Mouse (Mus musculus) cerebellum, postnatal 4 days (tissue): ENCODE results near the gene Galnt7.

ENCODE experiments used
- DNase-seq, 2 experiments: peaks; one replicate each; pipeline ENCODE4 v3.0.0; 2022; ENCODE audit warnings: low spot score in 2 of 2, mixed read lengths in 1 of 2

Gene Galnt7

DNA sequence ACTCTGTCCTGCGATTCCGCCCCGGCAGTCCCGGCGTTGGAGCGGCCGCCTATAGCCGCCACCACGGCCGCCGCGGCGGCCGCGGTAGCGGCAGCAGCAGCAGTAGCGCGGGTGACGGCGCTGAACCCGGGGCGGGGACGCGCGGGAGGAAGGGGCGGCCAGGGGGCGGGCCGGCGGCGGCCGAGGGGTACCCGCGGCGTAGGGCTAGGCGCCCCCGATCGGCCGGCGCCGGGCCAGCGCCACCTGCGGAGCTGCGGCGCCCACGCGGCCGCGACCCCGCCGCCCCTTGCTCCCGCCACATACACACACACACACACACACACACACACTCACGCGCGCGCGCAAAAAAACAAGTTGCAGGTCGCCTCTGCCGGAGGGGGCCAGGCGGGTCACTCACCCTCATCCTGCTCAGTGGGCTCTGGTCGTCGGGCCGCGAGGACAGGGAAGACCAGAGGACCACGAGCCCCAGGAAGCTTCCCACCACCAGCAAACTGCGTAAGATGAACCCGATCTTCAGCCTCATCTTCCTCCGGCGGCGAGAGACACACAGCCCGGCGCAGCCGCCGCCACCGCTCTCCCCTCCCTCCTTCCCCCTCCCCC lies at the start of gene Galnt7:
Gene Galnt7, minus strand, starts transcription at position 577 of the 600 bp plus-strand sequence.
- peak in 1 of 2 experiments; percentile 66 for DNase-seq

DNA sequence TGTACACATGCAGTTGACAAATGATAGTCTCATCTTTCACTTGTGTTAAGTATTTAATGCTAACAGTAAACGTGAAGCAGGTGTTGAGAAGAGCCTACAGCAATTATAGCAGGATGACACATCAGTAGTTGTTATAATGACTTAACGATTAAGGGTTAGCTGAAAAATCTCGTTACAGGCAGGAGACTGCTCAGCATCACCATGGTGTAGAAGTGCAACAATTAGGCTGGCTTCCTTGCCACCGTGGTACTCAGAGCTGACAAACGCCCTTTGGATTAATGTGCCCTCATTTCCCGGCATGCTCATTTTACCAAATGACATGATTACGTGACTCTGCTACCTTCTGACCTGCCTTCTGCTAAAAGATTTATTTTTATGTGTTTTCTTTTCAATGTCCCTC lies 35.8 kb upstream of the Galnt7 start:
- DNase-seq: no peak

DNA sequence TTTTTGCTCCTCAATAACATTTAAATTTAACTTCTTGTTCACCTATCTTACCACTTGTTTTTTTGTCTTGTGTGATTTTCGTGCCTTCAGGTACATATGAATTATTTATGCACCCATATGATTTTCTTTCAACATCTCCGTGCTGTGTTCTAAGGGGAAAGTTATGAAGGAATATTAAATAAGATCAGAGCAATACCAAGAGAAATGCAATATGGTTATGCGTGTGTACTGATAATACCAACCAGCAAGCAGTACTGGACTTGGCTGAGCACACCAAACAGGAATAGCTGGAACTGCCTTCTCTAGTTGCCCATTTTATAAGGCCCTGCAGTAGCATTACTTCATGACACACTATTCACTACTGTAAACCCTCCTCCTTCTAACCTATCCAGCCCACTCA lies 33.0 kb upstream of the Galnt7 start:
- DNase-seq: no peak

DNA sequence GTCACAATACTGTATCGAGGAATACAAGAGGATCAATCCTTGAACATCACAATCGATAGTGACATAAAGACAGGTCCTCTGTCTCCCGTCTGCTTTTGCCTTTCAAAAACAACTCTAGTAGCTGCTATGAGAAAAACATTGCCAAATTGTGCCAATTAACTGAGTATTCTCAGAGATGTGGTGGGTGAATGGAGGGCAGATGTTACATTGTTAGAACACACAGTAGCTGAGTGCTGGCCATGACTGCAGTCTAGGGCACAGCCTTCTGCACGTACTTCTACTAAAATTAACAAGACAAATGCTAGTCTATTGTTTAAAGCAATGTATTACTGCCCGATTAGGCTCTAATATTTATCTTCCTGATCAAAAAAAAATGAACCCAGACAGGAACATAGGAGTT lies 27.2 kb upstream of the Galnt7 start:
- no peak for DNase-seq

DNA sequence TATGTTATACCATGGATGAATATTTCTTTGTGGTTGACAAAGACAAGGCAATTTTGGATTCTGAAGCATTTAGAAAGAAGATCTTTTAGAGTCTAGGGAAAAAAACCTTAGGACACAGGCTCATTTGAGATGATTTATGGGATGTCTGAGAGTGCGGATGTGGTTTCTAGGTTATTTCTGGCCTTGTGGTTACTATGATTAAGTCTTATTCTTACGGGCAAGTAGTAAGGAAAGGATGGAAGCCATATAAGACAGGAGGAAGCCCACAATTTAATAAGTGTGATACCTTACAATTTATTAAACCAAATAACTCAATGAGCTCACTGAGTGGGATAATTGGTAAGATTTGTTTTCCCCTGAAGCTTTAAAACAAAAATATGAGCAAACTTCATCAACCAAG lies 11.3 kb upstream of the Galnt7 start:
- no peak for DNase-seq

DNA sequence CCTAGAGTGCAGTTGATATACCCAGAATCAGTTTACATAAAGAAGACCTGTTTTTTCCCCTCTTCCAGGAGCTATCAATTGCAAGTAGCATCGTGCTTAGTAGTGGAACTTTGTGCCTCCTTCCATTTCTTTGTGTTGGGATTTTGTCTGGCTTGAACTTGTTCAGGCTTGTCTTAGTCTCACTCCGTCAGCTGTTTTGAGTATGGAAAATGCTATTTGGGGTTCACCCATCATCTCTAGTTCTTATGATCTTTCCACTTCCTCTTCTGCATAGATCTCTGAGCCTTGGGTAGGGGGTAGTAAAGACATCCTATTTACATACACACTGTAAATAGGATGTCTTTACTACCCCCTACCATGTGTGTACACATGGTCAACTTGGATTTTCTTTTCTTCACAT lies 7.2 kb upstream of the Galnt7 start:
- DNase-seq: no peak

DNA sequence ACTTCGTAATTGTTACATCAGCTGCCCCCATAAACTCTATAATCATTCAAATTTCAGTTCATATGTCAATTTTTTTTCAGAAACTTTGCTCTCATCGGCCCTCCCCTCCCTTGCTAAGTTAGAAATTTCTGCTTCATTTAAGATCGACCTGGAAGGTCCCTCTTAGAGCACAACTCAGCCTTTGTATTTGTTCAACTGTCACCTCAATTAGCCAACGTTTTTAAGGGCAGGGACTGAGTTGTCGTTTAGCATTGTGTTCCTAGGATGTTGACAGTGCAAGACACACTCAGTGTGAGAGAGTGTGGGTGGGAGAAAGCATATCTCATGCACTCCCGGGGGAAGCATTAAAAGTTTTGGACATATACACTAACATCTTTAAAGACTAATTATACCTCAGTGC lies 3.6 kb upstream of the Galnt7 start:
- no peak for DNase-seq

DNA sequence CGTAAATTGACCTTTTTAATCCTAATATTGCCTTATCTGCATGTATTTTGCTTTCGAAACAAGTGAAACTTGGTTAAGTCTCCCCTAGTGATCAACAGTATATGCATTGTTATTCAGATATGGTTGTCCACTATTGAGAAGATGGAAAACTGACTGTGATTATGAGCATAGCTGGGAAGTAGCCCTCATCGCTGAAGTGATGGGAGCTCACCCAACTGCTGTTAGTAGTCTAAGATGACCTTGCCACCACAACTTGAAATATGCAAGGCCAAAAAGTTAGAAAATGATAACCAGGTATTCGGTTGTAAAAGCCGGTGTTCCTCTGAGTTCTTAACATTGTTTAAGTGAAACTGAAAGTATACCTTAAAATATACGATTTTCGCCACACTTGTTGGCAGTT lies 1.3 kb upstream of the Galnt7 start:
- no peak for DNase-seq

DNA sequence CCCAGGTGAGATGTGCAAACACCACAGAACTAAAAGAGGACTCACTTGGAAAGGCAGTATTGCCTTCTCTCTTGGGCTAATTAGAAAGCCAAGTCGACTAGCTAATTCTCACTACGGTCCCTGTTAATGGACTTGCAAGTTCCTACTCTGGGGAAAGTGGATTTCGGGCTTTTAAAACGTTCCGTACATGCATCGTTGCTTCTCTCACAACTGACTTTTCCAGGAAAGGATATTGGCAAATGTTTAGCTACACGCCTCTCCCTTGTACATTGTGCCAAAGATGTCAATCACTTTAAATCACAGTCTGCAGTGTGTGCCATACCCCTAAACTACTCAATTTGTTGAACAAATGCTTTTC lies 915 bp upstream of the Galnt7 start:
- DNase-seq: no peak

DNA sequence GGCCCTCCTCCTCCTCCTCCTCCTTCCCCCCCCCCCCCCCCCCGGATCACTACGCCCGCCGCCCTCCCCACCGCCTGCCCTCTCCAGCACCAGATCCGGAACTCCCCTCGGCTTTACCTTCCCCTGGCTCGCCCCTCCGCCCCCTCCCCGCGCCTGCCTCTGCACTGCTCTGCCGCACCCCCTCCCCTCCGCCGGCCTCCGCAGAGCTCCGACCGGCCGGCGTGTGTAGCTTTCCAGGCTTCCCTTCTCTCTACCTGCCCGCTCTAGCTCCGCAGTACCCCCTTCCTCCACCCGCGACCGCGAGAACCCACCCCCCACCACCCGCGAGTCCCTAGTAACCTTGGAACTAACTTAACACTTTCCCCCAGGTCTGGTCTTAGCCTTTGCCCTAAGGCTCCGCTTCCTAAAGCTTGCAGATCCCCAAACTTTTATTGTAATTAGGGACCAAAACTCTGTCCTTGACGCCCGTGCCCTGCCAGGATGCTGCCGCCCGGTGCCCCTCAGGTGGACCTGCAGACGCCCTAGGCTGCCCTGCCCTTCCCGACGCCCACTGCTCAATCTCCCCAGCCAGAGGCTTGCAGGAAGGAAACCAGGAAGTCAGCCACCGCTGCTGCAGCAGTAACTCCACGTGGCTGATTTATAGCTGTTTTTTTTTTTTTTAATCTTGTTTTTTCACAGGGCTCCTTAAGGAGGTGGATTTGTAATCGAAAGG lies 380 bp upstream of the Galnt7 start:
- DNase-seq: peak in 1 of 2 experiments; percentile 30

DNA sequence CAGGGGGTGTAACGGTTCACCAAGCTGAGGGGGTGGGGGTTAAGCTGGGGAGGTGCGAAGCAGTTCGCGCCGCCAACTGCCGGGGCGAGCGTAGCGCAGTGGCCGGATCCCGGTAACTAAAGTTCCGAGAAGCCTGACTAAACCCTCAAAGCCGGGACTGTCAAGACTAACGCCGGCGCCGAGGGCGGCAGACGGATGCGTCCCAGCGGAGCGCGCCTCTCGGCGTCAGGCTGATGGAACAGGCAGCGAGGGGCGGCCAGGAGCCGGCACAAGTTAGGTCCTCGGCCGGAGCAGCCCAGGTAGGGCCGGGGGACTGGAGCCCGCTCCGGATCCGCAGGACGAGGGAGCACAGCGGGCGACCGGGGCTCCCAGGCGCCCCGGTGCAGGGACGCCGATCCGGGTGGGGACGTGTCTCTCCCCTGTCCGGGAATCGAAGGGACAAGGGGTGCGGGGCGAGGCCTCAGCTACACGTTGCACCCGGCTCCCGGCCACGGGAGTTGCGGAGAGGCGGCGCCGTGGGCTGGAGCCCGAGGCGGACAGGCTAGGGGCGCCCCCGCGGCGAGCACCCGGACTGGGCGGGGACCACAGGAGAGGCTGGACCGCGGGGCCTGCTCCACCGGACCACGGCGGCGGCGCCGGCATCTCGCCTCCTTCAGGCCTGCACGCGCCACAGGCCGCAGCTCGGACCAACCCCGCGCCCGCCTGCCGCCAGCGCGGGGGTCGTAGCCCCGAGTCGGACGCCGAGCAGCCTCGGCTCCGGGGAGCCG lies 960 bp downstream of the Galnt7 start:
- DNase-seq: peak; percentile 45 to 63

DNA sequence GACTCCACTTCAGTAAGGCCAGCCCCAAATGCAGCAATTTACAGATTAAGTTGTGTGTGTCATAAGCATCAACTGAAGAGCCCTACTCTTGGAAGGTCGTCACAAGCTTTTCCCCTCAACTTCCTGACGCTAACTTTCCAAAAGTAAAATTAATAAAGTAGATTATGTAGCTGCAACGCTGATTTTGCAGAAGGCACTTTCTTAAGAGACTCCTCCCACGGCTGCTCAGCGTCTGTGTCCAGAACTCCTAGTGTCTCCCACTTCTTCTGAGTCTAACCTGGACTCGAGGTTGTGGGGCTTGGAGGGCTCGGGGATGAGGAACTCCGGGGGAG lies 1.5 kb downstream of the Galnt7 start:
- no peak for DNase-seq

DNA sequence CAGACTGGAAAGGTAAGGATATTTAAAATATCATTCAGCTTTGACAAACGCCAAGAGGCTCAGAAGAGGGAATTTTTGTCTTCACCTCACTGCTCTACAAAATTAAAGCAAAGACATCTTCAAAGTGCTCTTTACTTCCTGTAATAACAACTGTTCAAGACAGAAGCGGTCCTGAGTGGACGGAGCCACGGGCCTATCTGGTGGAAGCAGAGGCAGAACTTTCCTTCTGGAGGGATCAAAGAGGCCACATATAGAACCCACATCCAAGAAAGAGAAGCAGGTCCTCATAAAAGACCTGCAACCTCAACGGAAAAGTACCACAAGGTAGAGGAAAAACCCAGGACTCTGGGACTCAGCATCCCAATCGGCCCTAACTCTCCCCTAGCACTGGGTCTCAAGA lies 2.6 kb downstream of the Galnt7 start:
- DNase-seq: no peak

DNA sequence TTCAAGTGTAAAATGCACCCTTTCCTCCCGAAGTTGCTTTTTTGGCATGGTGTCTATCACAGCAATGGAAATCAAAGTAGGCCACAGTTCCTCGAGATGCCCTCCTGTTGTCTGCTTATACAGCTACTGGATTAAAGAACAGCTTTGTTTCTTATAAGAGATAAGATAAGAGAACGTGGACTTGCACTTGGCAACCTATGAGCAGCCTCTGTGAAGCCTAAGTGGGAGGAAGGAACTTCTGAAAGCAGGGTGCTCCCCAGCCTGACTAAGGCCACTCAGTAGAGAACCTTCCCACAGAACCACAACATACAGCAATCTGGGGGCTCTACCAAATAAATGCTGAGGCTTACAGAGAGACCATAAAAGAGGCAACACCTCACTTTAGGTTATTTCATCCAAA lies 5.3 kb downstream of the Galnt7 start:
- no peak for DNase-seq

DNA sequence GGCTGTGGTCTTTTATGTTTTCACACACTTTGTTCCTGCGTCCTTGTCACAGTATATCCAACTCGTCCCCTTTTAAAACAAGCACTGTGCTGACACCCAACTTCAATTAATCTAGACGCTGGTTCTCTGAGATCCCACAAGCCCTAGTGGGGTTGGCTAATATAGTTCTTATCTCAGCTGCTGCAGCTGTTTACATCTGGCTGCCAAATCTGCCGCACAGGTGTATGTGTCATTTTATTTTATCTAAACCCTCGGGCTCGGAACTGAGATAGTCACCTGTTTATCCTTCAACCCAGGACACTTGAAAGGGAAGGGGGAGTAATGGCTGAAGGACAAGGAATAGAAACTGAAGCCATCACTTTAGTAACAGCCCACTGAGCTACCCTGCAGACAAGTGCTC lies 8.6 kb downstream of the Galnt7 start:
- DNase-seq: no peak

DNA sequence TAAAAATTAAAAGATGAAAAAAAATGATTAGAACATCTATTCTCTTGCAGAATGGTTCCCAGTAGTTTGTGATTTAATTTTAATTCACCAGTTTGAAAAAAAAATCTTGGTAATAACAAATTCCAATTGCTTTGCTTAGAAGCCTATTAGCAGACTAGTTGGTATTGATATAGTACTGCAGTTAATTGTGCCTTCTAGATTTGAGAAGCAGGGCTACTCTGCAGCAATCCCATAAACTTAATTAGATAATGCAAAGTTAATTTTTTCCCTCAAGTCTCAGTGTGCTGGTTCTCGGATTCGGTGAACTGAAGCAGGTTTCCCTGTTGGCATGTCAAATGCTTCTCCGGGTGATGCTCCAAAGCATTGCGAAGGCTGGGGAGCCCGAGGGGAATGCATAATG lies 10.1 kb downstream of the Galnt7 start:
- no peak for DNase-seq

DNA sequence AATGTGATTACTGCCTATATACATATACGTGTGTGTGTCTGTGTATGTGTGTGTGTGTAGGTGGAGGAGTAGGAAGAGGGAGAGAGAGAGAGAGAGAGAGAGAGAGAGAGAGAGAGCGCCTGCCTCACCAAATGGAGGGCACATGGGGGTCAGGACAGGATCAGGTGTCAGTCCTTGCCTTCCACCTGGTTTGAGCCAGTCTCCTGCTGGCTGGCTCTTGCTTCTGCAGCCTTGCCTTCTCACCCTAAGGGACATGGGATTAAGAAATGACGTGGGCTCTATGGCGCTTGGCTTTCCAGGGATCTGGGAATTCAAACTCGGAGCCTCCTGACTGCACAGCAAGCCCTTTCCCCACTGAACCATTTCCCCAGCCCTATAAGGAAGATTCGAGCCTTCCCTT lies 13.9 kb downstream of the Galnt7 start:
- DNase-seq: no peak

DNA sequence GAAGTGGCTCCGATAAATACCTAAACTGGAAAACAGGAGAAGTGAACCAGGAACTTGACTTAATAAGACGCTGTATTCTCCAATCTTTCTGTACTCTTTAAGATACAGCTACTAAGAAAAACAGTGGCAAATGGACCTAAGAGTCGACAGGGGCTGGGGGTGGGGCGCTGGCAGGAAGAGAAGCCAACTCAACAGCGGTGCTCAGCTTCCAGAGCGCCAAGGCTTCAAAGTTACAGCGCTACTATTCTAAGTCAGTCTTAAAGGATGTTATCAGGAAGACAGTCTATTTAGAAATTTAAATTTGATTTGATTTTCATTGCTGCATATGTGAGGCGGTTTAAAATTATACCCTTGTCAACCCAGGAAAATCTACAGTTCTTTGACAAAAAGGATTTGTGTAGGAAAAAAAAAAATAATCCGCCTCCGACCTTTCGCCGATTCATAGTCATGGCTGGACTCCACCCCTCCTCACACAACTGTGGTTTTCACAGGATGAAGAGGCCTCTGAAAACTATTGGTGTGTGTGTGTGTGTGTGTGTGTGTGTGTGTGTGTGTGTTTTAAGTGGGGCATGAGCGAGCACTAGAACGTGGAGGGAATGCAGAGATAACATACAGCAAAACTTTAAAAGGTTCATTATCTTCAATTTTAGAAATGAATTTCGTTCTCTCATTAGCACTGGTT lies 15.1 kb downstream of the Galnt7 start:
- DNase-seq: no peak

DNA sequence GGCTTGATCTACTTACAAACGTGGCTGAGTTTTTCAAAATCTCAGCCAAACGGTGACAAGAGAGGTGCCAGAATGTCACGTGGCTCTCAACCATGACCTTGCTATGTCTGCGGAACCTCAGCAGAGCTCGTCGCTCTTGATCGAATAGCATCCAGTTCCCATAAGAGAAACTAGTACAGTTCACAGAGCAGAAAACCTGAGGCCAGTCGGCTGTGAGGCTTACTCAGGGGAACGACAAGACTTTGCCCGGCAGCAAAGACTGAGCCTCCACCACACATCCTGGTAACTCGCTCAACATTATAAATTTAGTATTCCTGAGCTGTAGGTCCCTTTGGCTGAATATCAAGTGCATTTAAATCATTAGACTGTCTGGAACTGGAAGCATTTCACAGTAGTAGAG lies 16.1 kb downstream of the Galnt7 start:
- DNase-seq: no peak

DNA sequence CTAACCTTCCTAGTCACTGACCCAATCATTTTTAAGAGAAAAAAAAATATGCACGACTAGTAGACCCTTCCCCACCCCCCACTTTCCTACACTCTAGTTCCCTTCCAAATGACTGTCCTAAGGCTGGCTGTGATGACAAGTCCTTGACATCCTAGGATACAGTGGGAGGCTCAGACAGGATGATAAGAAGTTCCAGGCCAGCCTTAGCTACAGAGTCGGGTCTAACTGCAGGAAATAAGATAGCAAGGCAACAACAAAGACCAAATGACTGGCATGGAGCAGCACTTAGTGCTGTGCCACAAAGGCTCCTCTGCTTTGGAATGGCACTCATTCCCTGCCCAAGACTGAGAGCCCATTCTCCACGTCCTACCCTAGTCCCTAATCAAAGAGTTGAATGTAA lies 16.6 kb downstream of the Galnt7 start:
- DNase-seq: no peak

DNA sequence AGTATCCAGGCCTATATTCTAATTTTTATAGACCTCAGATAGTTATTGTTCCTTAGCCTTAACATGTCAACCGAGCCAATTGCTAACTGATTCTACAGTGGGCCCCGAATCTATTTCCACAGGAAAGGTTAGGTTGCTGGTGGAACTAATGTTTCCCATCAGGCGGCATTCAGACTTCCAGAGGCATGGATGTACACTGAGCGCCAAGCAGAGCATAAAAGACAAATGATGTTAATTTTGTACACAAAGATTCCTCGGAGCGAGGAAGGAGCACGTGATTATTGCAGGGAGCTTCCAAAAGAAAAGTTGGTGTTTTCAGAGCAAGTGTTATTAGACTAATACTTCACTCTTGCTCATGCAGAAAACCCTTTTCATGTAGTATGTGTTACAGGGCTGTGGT lies 21.1 kb downstream of the Galnt7 start:
- no peak for DNase-seq

DNA sequence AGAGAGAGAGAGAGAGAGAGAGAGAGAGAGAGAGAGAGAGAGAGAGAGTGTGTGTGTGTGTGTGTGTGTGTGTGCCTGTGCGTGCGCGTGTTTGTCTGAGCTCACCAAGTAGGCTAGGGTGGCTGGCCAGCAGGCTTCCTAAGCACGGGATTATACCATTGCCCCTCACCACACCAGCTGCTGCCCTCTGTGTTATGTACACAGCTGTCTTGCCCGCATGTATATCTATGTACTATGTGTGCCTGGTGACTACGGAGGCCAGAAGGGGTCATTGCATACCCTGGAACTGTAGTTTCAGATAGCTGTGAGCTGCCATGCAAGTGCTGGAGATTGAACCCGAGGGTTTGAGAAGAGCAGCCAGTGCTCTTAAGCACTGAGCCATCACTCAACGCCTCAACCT lies 22.7 kb downstream of the Galnt7 start:
- DNase-seq: no peak
